Mouse (Mus musculus) lung, postnatal 0 days (tissue): Measurements from ENCODE around the gene Tgfb3.

ENCODE experiments used
- CTCF ChIP-seq: IDR thresholded peaks from 2 replicates; pipeline ENCODE4 v1.5.1; 2016; ENCODE audit warnings: antibody characterized with exemption, mild to moderate bottlenecking
- EP300 ChIP-seq: IDR thresholded peaks from 2 replicates; pipeline ENCODE4 v1.6.1; 2016; ENCODE audit warnings: antibody characterized with exemption, mild to moderate bottlenecking, control low read depth

DNA sequence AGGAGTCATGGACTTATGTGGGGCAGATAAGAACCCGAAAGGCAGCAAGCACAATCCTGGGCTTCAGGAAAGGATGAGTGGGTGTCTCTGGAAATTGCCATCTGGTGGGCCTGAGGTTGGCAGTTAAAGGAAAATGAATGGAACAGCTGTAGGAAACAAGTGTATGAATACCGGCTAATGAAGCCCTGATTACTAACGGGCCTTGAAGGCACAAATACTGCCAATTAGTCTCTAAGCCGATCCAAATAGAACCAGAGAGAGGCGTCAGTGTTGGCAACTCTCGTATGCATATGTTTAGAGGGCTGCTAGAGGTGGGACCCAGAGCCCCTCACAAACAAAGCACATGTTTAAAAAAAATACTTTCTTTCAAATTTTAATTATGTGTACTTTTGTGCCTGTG, 7.4 kb downstream of the Tgfb3 start:
- TF ChIP-seq CTCF (no peak), EP300 (no peak)
